Mouse (Mus musculus) forebrain, embryonic 15.5 days (tissue): Measurements from ENCODE around the gene Sdk2. TPM values are rescaled to one million over a fixed set of nuclear protein-coding genes. Genes with fewer than 3 reads are reported as not detected.

Experiments
- ATAC-seq: fragments of 200-750 bp; cut with Nextera tagmentation; replicated peaks from 2 replicates; pipeline ENCODE4 v1.8.0; 2017; ENCODE audit warnings: mild to moderate bottlenecking, moderate TSS enrichment, moderate library complexity
- H3K27ac ChIP-seq: fragments of 300-500 bp; sonication (generic); replicated peaks from 2 replicates; pipeline ENCODE4 v1.5.1; 2015; ENCODE audit warnings: mild to moderate bottlenecking, inconsistent platforms
- H3K27me3 ChIP-seq: fragments of 300-500 bp; sonication (generic); 2 replicates; pipeline ENCODE4 v1.6.1; 2015; ENCODE audit warnings: inconsistent platforms
- H3K36me3 ChIP-seq: fragments of 300-500 bp; sonication (generic); 2 replicates; pipeline ENCODE4 v1.6.1; 2015; ENCODE audit warnings: mild to moderate bottlenecking, inconsistent platforms
- H3K4me1 ChIP-seq: fragments of 300-500 bp; sonication (generic); 2 replicates; pipeline ENCODE4 v1.6.1; 2015; ENCODE audit warnings: inconsistent platforms
- H3K4me2 ChIP-seq: fragments of 300-500 bp; sonication (generic); replicated peaks from 2 replicates; pipeline ENCODE4 v1.6.1; 2015; ENCODE audit warnings: mild to moderate bottlenecking, inconsistent platforms
- H3K4me3 ChIP-seq: fragments of 300-500 bp; sonication (generic); 2 replicates; pipeline ENCODE4 v1.5.1; 2015; ENCODE audit warnings: mild to moderate bottlenecking, inconsistent platforms
- H3K9ac ChIP-seq: fragments of 300-500 bp; sonication (generic); replicated peaks from 2 replicates; pipeline ENCODE4 v1.6.1; 2015; ENCODE audit warnings: mild to moderate bottlenecking, inconsistent platforms
- H3K9me3 ChIP-seq: fragments of 300-500 bp; sonication (generic); 2 replicates; pipeline ENCODE4 v1.6.1; 2016; ENCODE audit warnings: inconsistent platforms
- WGBS: fragments of 180-500 bp; shearing (Covaris S2); methylation state at CpG from one replicate; pipeline ENCODE4 v1.1.7; 2015; ENCODE audit warnings: mixed read lengths; 5-methylcytosine and 5-hydroxymethylcytosine counted together
- polyA plus RNA-seq: library from polyadenylated mRNA; unstranded; fragments of >200 nt; fragmentation: Nextera tagmentation; extraction: Ambion mirVana; gene quantifications from 2 replicates; pipeline ENCODE4 v1.2.1, GENCODE M21; 2015

The Sdk2 gene
- polyA plus RNA-seq, 1 experiment from 2014 or later = 2.3 TPM

DNA sequence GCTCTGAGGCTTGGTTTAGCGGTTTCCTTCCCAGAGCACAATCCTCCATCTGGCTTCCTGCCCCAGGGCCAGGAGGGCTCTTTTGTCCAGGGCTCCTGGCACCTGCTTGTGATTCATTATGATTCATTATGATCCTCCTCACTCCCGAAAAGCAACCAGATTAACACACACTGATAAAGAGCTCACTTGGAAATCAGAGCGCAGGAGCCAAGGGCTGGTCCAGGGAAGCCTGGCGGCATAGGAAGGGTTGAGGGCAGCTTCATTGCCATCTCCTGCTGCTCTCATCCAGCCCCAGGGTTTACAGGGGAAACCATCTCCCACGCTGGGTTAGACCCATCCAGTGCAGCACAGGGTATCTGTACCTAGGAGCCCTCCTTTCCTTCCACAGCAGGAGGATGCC is 143.7 kb downstream of the Sdk2 start:
- Histone ChIP-seq H3K27me3 (no peaks in the 10 kb centered on the region), H3K9me3 (no peaks in the 10 kb centered on the region), H3K4me3 (no peak overlapping the region), H3K36me3 (no peaks in the 10 kb centered on the region), H3K27ac (peak overlapping the region; percentile 2; the same call in 1 of the 2 replicates), H3K4me2 (no peak overlapping the region), H3K9ac (no peak overlapping the region), H3K4me1 (peaks cover 28% of the 10 kb centered on the region)
- WGBS = 16% methylated on average over 5 of the region's 5 CpGs
- ATAC-seq = peak; percentile 47; the same call in 1 of the 2 replicates

DNA sequence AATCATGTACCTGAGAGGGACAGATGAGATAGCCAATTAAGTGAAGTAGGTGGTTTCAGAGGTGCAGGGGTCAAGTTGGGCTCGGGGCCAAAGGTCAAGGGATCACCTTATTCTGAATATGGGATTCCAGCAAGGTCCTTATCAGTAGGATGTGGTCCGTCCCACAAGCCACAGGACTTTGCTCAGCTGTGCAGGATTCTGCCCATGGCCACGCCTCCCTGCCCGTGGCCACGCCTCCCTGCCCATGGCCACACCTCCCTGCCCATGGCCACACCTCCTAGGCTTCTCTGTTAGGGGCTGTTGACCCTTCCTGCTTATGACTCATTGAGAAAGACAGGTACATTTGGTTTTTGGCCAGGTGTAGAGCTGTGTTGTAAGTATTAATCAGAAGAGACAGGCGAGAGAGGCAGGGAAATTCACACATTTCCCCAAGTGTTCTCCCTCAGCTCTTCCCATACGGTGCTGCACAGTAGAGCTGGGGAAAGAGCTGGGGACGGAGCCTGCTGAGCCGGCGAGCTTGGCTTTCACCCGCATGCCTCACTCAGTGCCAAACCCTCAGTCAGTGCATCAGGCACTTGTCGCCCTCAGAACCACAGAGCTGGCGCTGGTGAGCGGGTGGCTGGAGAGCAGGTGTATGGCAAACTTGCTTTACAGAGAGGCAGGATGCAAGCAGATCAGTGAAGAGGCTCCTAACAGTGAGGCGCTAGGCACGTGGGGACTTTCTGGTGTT is 163.6 kb downstream of the Sdk2 start:
- 79% methylated on average over 16 of the region's 16 CpGs for WGBS
- H3K27ac ChIP-seq = no peak overlapping the region
- no peak for ATAC-seq

DNA sequence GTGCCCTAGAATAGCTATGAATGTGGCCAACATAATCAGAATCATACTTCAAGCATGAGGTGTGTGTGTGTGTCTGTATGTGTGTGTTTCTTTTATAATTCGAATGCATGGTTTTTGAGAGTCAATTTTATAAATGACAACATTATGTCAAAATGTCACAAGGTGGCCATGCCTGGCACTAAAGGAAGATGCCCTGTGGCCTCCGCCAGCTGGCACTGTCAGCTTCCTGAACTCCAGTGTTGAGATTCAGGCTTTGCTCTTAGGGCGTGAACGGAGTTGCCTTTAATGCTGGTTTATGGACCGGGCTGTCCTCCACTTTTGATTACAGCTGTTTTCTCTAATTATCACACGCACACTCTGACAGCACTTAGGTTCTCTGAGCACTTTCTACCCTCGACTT is 164.9 kb downstream of the Sdk2 start:
- WGBS = 81% methylated on average over 7 of the region's 7 CpGs
- H3K4me3 ChIP-seq = no peak overlapping the region

More for the DNA sequence above, 163.6 kb downstream of the Sdk2 start:
- Histone ChIP-seq H3K9me3 (no peaks in the 10 kb centered on the region), H3K4me1 (no peaks in the 10 kb centered on the region), H3K9ac (no peak overlapping the region), H3K4me2 (no peak overlapping the region), H3K27me3 (no peaks in the 10 kb centered on the region), H3K36me3 (no peaks in the 10 kb centered on the region), H3K4me3 (no peak overlapping the region)

DNA sequence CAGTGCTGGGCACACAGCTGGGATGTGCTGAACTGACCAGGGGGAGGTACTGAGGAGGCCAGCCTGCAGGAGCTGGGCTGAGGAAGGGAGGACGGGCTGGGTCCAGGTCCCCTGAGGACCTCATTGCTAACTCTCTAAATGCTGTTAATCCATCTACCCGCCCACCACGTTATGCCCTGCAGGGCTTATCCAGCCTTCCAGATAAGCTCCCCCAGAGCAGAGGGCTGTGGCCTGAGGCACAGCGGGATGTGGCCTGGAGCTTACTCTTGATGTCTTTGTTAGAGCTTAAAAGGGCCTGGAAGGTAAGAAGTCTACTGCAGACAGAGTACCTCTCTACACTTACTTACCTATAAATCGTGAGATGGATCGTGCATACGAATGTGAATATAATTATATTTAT is 168.2 kb downstream of the Sdk2 start:
- Histone ChIP-seq H3K4me3 (no peak overlapping the region), H3K9me3 (no peaks in the 10 kb centered on the region), H3K27ac (no peak overlapping the region), H3K9ac (no peak overlapping the region), H3K4me2 (no peak overlapping the region), H3K36me3 (no peaks in the 10 kb centered on the region), H3K27me3 (no peaks in the 10 kb centered on the region), H3K4me1 (no peaks in the 10 kb centered on the region)
- no peak for ATAC-seq
- WGBS = 27% methylated on average over 7 of the region's 7 CpGs

More for the DNA sequence above, 164.9 kb downstream of the Sdk2 start:
- Histone ChIP-seq H3K4me2 (no peak overlapping the region), H3K27ac (no peak overlapping the region), H3K9me3 (no peaks in the 10 kb centered on the region), H3K4me1 (no peaks in the 10 kb centered on the region), H3K36me3 (no peaks in the 10 kb centered on the region), H3K27me3 (no peaks in the 10 kb centered on the region), H3K9ac (no peak overlapping the region)
- no peak for ATAC-seq

DNA sequence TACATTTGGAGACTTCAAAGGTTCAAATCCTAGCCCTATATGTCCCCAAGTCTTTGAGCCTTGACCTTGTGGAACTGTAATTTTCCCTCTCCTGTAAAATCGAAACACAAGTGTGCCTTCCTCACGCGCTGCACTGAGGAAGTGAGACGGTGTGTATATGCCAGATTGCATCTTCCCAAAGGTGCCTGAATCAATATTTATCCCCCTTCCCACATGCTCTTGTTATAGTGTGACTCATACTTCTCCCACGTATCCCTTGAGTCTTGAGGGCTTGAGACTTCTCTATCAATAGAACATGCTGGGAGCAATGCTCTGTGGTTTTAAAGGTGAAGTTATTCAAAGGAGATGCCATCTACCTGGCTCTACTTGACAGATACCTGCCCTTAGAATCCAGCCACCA is 170.8 kb downstream of the Sdk2 start:
- no peak overlapping the region for H3K4me3 ChIP-seq
- no peak overlapping the region for H3K4me2 ChIP-seq
- peaks cover 6% of the 10 kb centered on the region for H3K4me1 ChIP-seq
- 92% methylated on average over 5 of the region's 5 CpGs for WGBS
- H3K9me3 ChIP-seq = no peaks in the 10 kb centered on the region
- H3K27me3 ChIP-seq = no peaks in the 10 kb centered on the region
- no peak overlapping the region for H3K9ac ChIP-seq
- H3K27ac ChIP-seq = no peak overlapping the region
- no peaks in the 10 kb centered on the region for H3K36me3 ChIP-seq
- ATAC-seq = no peak

DNA sequence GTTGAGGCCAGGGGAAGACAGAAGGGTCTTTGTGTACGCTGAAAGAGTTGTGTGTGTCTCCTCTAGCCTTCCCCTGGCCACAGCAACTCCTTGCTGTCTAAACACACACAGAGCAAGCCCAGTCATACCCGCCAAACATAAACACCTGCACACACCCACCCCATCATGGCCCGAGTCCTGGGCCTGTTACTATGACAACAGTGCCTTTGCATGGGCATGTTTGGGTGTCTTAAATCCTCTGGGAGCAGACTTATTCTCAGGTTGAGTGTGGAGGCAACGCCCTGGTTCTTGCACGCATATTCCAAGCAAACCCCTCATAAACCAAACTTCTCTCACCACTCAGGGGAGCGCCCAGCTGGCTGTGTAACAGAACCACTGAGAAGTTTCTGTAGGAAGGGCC is 173.9 kb downstream of the Sdk2 start:
- H3K9me3 ChIP-seq = no peaks in the 10 kb centered on the region
- H3K4me2 ChIP-seq = no peak overlapping the region
- H3K27me3 ChIP-seq = no peaks in the 10 kb centered on the region
- H3K4me1 ChIP-seq = peaks cover 6% of the 10 kb centered on the region
- no peak overlapping the region for H3K4me3 ChIP-seq
- 66% methylated on average over 6 of the region's 6 CpGs for WGBS
- no peak overlapping the region for H3K9ac ChIP-seq
- no peaks in the 10 kb centered on the region for H3K36me3 ChIP-seq
- H3K27ac ChIP-seq = no peak overlapping the region
- ATAC-seq = no peak

DNA sequence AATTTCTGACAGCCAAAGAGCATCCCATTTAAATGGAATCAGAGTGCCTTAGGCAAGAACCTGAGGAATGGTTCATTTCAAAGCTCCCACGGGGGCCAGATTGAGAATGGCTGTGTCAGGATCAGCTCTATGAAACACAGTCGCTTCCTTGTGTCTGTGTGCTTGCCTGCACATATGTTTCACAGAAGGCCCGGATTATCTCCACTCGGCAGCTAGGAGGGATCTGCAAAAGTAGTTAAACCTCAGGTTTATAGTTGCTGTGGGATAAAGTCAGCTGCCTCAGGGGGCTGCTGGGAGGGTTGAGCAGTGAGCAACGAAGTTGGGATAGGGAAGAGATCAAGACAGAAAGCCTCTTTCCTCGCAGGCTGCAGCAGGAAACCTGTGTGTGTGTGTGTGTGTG is 174.8 kb downstream of the Sdk2 start:
- WGBS = 60% methylated on average over 6 of the region's 6 CpGs
- no peak overlapping the region for H3K9ac ChIP-seq
- no peaks in the 10 kb centered on the region for H3K27me3 ChIP-seq
- H3K27ac ChIP-seq = no peak overlapping the region
- H3K4me2 ChIP-seq = no peak overlapping the region
- ATAC-seq = no peak
- H3K36me3 ChIP-seq = no peaks in the 10 kb centered on the region
- H3K9me3 ChIP-seq = no peaks in the 10 kb centered on the region
- H3K4me3 ChIP-seq = no peak overlapping the region
- H3K4me1 ChIP-seq = peaks cover 6% of the 10 kb centered on the region

DNA sequence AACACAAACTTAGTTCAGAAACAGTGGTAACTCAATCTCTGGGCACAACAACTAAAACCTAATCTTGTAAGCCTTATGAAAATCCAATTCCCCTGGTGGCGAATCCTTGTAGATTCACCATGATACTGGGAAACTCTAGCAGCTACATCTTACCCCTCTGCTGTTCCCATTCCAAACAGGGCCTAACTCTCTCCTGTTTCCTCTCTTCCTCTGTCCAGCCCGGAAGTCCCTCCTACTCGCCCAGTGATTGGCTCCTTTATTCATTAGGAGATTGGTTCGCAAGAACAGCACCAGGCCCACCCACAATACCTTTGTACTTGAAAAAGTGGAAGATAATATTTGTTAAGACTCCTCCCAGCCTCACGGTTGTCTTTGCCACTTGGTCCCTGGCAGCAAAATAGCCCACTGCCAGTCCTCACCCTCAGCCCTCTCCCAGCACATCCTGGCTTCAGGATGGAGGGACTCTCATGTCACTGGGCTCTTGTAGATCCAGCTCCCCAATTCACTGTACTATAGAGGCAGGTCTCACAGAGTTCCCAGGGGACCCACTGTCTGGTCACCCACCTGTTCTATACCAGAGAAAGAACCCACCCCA is 178.6 kb downstream of the Sdk2 start:
- H3K4me2 ChIP-seq = no peak overlapping the region

DNA sequence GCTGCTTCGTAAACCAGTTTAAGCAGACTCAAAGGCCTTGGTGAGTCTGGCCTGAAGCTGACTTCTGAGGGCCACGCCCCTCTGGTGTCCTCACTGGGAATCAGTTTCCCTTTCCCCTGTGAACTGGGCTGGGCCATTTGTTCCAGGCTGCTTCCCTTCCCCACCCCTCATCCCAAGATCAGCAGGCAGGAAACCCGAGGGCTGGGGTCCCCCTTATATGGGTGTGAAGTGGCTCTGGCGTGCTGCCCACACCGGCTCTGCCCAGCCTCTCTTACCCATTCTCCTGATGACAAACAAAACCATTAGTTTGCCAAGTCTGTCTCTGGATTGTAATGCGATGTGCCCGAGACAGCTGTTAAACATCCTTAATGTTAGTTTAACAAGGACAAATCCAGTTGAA is 180.5 kb downstream of the Sdk2 start:
- no peaks in the 10 kb centered on the region for H3K36me3 ChIP-seq
- H3K4me2 ChIP-seq = no peak overlapping the region
- no peak overlapping the region for H3K4me3 ChIP-seq
- ATAC-seq = no peak
- no peak overlapping the region for H3K9ac ChIP-seq
- WGBS = 48% methylated on average over 7 of the region's 7 CpGs
- H3K4me1 ChIP-seq = no peaks in the 10 kb centered on the region
- no peaks in the 10 kb centered on the region for H3K9me3 ChIP-seq
- H3K27ac ChIP-seq = no peak overlapping the region
- no peaks in the 10 kb centered on the region for H3K27me3 ChIP-seq

More for the DNA sequence above, 178.6 kb downstream of the Sdk2 start:
- WGBS = 85% methylated on average over 5 of the region's 5 CpGs
- Histone ChIP-seq H3K4me1 (peaks cover 5% of the 10 kb centered on the region), H3K4me3 (no peak overlapping the region), H3K9me3 (no peaks in the 10 kb centered on the region), H3K27ac (no peak overlapping the region), H3K27me3 (no peaks in the 10 kb centered on the region), H3K9ac (no peak overlapping the region), H3K36me3 (no peaks in the 10 kb centered on the region)
- no peak for ATAC-seq

DNA sequence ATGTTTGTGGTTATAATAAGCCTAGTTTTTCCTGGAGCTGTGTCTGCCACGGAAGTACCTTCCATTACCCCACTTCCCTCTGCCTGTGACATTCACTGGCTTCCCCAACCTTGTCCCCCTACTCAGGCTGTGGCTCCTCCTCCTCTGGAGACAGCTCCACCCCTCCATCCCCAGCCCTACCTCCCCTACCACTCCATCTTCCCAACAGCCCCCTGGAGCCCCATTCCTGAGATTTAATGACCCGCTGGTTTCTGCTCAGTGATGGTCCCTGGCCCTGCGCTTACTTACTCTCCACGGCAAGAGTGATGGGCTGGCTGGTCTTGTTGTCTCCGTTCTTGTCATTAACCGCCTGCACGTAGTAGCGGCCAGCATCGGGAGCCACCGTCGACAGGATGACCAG is 181.9 kb downstream of the Sdk2 start:
- Histone ChIP-seq H3K36me3 (no peaks in the 10 kb centered on the region), H3K4me1 (no peaks in the 10 kb centered on the region), H3K27ac (no peak overlapping the region), H3K9ac (no peak overlapping the region), H3K4me2 (no peak overlapping the region), H3K4me3 (no peak overlapping the region), H3K9me3 (no peaks in the 10 kb centered on the region), H3K27me3 (no peaks in the 10 kb centered on the region)
- 77% methylated on average over 11 of the region's 11 CpGs for WGBS
- no peak for ATAC-seq

DNA sequence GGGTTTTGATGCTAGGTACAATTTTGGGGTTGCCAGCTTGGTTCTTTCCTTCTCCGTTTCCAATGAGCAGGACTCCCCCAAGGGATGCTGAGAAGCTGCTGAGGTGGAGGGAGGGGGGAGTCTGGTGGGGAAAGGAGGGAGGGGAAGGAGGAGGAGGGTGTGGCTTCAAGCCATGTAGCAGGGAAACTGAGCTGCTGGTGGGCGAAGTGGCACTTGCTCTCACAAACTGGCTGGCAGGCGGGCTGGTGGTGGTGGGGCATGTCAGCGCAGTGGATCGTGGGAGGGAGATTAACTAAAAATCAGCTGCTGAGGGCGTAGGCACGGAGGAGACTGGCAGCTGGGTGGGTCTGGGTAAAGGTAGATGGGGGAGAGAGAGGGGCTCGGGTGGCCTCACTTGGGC is 183.8 kb downstream of the Sdk2 start:
- H3K4me3 ChIP-seq = no peak overlapping the region
- ATAC-seq = no peak
- WGBS = 56% methylated on average over 8 of the region's 8 CpGs

DNA sequence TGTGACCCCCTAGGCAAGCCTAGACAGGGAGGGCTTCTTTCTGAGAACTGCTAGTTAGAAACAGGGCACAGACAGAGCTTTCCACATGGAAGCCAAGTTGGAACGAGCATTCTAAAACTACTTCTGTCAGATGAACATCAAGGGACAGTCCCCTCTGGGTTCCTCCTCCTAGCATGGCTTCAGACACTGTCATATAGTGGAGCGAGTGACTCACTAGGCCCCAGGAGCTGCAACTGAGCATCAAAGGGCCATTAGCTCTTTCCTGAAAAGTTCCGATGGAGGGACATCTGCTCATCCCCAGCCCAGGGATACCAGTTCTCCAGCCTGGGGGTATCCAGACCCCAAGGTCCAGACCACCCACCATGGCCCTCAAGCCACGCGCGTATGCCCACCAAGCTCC is 185.0 kb downstream of the Sdk2 start:
- H3K9me3 ChIP-seq = no peaks in the 10 kb centered on the region
- no peaks in the 10 kb centered on the region for H3K4me1 ChIP-seq
- WGBS = 80% methylated on average over 6 of the region's 6 CpGs
- H3K36me3 ChIP-seq = no peaks in the 10 kb centered on the region
- H3K4me3 ChIP-seq = no peak overlapping the region
- ATAC-seq = no peak
- H3K27ac ChIP-seq = no peak overlapping the region
- no peak overlapping the region for H3K4me2 ChIP-seq
- H3K9ac ChIP-seq = no peak overlapping the region
- no peaks in the 10 kb centered on the region for H3K27me3 ChIP-seq

More for the DNA sequence above, 183.8 kb downstream of the Sdk2 start:
- Histone ChIP-seq H3K36me3 (no peaks in the 10 kb centered on the region), H3K27ac (no peak overlapping the region), H3K27me3 (no peaks in the 10 kb centered on the region), H3K4me2 (no peak overlapping the region), H3K9ac (no peak overlapping the region), H3K4me1 (no peaks in the 10 kb centered on the region), H3K9me3 (no peaks in the 10 kb centered on the region)

DNA sequence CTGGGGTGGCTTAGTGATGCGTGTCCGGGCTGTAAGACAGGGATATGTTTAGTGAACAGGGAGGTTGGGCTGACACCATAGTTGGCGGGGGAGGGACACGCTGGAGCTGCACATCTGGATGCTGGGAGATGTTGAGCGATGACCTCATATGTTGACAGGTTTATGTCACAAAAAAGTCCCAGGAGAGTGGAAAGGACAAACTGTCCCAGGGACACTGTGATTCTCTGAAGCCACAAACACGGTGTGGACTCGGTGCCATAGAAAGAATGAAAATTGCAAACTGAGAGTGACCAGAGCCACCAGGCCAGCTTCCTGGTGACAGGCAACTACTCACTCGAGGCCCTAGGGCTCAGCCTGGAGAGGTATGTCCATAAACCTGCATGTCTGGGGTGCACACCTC is 199.8 kb downstream of the Sdk2 start:
- Histone ChIP-seq H3K27me3 (no peaks in the 10 kb centered on the region), H3K9ac (no peak overlapping the region), H3K36me3 (no peaks in the 10 kb centered on the region), H3K4me3 (no peak overlapping the region), H3K4me1 (no peaks in the 10 kb centered on the region), H3K27ac (no peak overlapping the region), H3K9me3 (no peaks in the 10 kb centered on the region), H3K4me2 (no peak overlapping the region)
- no peak for ATAC-seq
- WGBS = 94% methylated on average over 8 of the region's 8 CpGs
